Mouse (Mus musculus): ENCODE results near the gene Gm128. TPM values are rescaled to one million over a fixed set of nuclear protein-coding genes. Genes with fewer than 3 reads are reported as not detected.
A peak's percentile ranks its signal among the peaks of the same experiment; 100 is the strongest.

Gene Gm128
- polyA plus RNA-seq, 1 experiment = 0.98 TPM

- no peak overlapping the region for H3K4me3 ChIP-seq (replicated peaks; ENCODE audit: extremely low read depth, low read depth, low read length)
- 91% methylated on average over 4 of the region's 5 CpGs for WGBS
- no peak for DNase-seq
- TF ChIP-seq CTCF (IDR thresholded peaks at IDR 0.05; ENCODE audit: insufficient read depth, low read length) (no peak), POLR2A (IDR thresholded peaks at IDR 0.05; ENCODE audit: borderline replicate concordance, extremely low read depth, low read depth, low read length) (no peak)
- H3K4me1 ChIP-seq (ENCODE audit: control insufficient read depth, insufficient read depth, low read length) = no peaks in the 10 kb centered on the region; the same call in 1 of the 2 replicates
Observed at GRCm38 (mm10) chr3:95273471-95273870, 32.1 kb upstream of the Gm128 start.

- WGBS = 84% methylated on average over 12 of the region's 12 CpGs
- no peaks in the 10 kb centered on the region for H3K4me1 ChIP-seq (ENCODE audit: control insufficient read depth, insufficient read depth, low read length)
- DNase-seq = no peak
- TF ChIP-seq CTCF (IDR thresholded peaks at IDR 0.05; ENCODE audit: insufficient read depth, low read length) (no peak), POLR2A (IDR thresholded peaks at IDR 0.05; ENCODE audit: borderline replicate concordance, extremely low read depth, low read depth, low read length) (no peak)
- H3K4me3 ChIP-seq (replicated peaks; ENCODE audit: extremely low read depth, low read depth, low read length) = no peak overlapping the region
Observed at GRCm38 (mm10) chr3:95270766-95271364, 29.5 kb upstream of the Gm128 start.

GRCm38 (mm10) chr3:95269789-95270188, 28.4 kb upstream of the Gm128 start:
- Histone ChIP-seq H3K4me3 (replicated peaks; ENCODE audit: extremely low read depth, low read depth, low read length) (no peak overlapping the region), H3K4me1 (ENCODE audit: control insufficient read depth, insufficient read depth, low read length) (no peaks in the 10 kb centered on the region)
- 89% methylated on average over 5 of the region's 5 CpGs for WGBS
- no peak for TF ChIP-seq CTCF (IDR thresholded peaks at IDR 0.05; ENCODE audit: insufficient read depth, low read length)
- TF ChIP-seq POLR2A (IDR thresholded peaks at IDR 0.05; ENCODE audit: borderline replicate concordance, extremely low read depth, low read depth, low read length) = no peak
- no peak for DNase-seq

GRCm38 (mm10) chr3:95267855-95268254, 26.5 kb upstream of the Gm128 start:
- TF ChIP-seq CTCF (IDR thresholded peaks at IDR 0.05; ENCODE audit: insufficient read depth, low read length) = no peak
- TF ChIP-seq POLR2A (IDR thresholded peaks at IDR 0.05; ENCODE audit: borderline replicate concordance, extremely low read depth, low read depth, low read length) = no peak
- Histone ChIP-seq H3K4me3 (replicated peaks; ENCODE audit: extremely low read depth, low read depth, low read length) (no peak overlapping the region), H3K4me1 (ENCODE audit: control insufficient read depth, insufficient read depth, low read length) (peaks cover 2% of the 10 kb centered on the region; the same call in 1 of the 2 replicates)
- DNase-seq = no peak

GRCm38 (mm10) chr3:95266052-95266451, 24.7 kb upstream of the Gm128 start:
- DNase-seq = no peak
- TF ChIP-seq CTCF (IDR thresholded peaks at IDR 0.05; ENCODE audit: insufficient read depth, low read length) (no peak), POLR2A (IDR thresholded peaks at IDR 0.05; ENCODE audit: borderline replicate concordance, extremely low read depth, low read depth, low read length) (no peak)
- 94% methylated on average over 3 of the region's 3 CpGs for WGBS
- Histone ChIP-seq H3K4me3 (replicated peaks; ENCODE audit: extremely low read depth, low read depth, low read length) (no peak overlapping the region), H3K4me1 (ENCODE audit: control insufficient read depth, insufficient read depth, low read length) (peaks cover 2% of the 10 kb centered on the region; the same call in 1 of the 2 replicates)

GRCm38 (mm10) chr3:95264724-95265123, 23.3 kb upstream of the Gm128 start:
- TF ChIP-seq POLR2A (IDR thresholded peaks at IDR 0.05; ENCODE audit: borderline replicate concordance, extremely low read depth, low read depth, low read length) (no peak), CTCF (IDR thresholded peaks at IDR 0.05; ENCODE audit: insufficient read depth, low read length) (no peak)
- no peak overlapping the region for H3K4me3 ChIP-seq (replicated peaks; ENCODE audit: extremely low read depth, low read depth, low read length)
- WGBS = 86% methylated on average over 1 of the region's 1 CpGs
- peaks cover 2% of the 10 kb centered on the region; the same call in 1 of the 2 replicates for H3K4me1 ChIP-seq (ENCODE audit: control insufficient read depth, insufficient read depth, low read length)
- no peak for DNase-seq

GRCm38 (mm10) chr3:95263089-95263739, 21.8 kb upstream of the Gm128 start:
- 36% methylated on average over 11 of the region's 11 CpGs for WGBS
- H3K4me3 ChIP-seq (replicated peaks; ENCODE audit: extremely low read depth, low read depth, low read length) = no peak overlapping the region
- H3K4me1 ChIP-seq (ENCODE audit: control insufficient read depth, insufficient read depth, low read length) = peaks cover 2% of the 10 kb centered on the region; the same call in 1 of the 2 replicates
- TF ChIP-seq CTCF (IDR thresholded peaks at IDR 0.05; ENCODE audit: insufficient read depth, low read length) = peak; percentile 86
- TF ChIP-seq POLR2A (IDR thresholded peaks at IDR 0.05; ENCODE audit: borderline replicate concordance, extremely low read depth, low read depth, low read length) = no peak
- DNase-seq = peak; percentile 75

GRCm38 (mm10) chr3:95261975-95262374, 20.6 kb upstream of the Gm128 start:
- Histone ChIP-seq H3K4me3 (replicated peaks; ENCODE audit: extremely low read depth, low read depth, low read length) (no peak overlapping the region), H3K4me1 (ENCODE audit: control insufficient read depth, insufficient read depth, low read length) (peaks cover 2% of the 10 kb centered on the region; the same call in 1 of the 2 replicates)
- DNase-seq = no peak
- TF ChIP-seq CTCF (IDR thresholded peaks at IDR 0.05; ENCODE audit: insufficient read depth, low read length) = no peak
- TF ChIP-seq POLR2A (IDR thresholded peaks at IDR 0.05; ENCODE audit: borderline replicate concordance, extremely low read depth, low read depth, low read length) = no peak
- WGBS = 89% methylated on average over 4 of the region's 4 CpGs

- no peak for TF ChIP-seq POLR2A (IDR thresholded peaks at IDR 0.05; ENCODE audit: borderline replicate concordance, extremely low read depth, low read depth, low read length)
- 88% methylated on average over 5 of the region's 5 CpGs for WGBS
Observed at GRCm38 (mm10) chr3:95256931-95257330, 15.5 kb upstream of the Gm128 start.

More at GRCm38 (mm10) chr3:95256931-95257330, 15.5 kb upstream of the Gm128 start:
- DNase-seq = no peak
- Histone ChIP-seq H3K4me3 (replicated peaks; ENCODE audit: extremely low read depth, low read depth, low read length) (no peak overlapping the region), H3K4me1 (ENCODE audit: control insufficient read depth, insufficient read depth, low read length) (no peaks in the 10 kb centered on the region)

Data from lung, adult 2 months (tissue).